Mouse (Mus musculus) forebrain, embryonic 16.5 days (tissue): ENCODE results near the gene Tfap2d. TPM values are rescaled to one million over a fixed set of nuclear protein-coding genes. Genes with fewer than 3 reads are reported as not detected.

Experiments used
- polyA plus RNA-seq: library from polyadenylated mRNA; unstranded; fragments of >200 nt; fragmentation: Nextera tagmentation; extraction: Ambion mirVana; gene quantifications from 2 replicates; pipeline ENCODE4 v1.2.1, GENCODE M21; 2015

Gene Tfap2d
- polyA plus RNA-seq, 1 experiment from 2014 or later, result 7.1 TPM

Other genes starting within 250 kb of the Tfap2d start
- gene Tfap2b, start 105.9 kb downstream of the Tfap2d start, polyA plus RNA-seq, result 2.4 and 3.0 TPM in 2 replicates